Mouse (Mus musculus): Measurements from ENCODE around the gene Cdc6. TPM values are rescaled to one million over a fixed set of nuclear protein-coding genes. Genes with fewer than 3 reads are reported as not detected.

The Cdc6 gene
- polyA plus RNA-seq, 1 experiment from 2014 or later = 33.1 TPM

DNA sequence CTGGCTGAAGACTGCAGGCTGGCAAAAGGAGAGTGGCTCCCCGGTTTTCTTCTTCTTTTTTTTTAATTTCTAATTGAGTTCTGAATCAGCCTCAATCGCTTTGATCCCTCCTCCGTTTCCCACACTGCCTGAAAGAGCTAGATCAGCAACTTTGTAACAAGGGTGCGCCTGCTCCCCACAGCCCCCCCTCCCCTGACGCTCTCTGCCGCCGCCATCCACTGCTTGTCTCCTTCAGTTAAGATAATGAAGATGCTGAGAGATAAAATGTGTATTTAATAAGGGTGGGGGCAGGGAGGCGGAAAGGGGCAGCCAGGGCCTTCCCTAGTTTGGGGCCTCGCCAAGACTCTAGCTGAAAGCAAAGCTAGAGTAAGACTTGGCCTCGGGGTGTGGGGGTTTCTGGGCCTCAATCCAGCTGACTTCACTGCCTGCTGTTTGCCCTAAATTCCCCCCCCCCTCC, 17.7 kb downstream of the Cdc6 start:
- Histone ChIP-seq H3K36me3 (ENCODE audit: control insufficient read depth, insufficient read depth, low read length) (no peaks in the 10 kb centered on the region), H3K9ac (ENCODE audit: low read depth, low read length) (peak overlapping the region; percentile 23; the same call in 1 of the 2 replicates), H3K4me3 (ENCODE audit: low read depth, low read length) (no peak overlapping the region), H3K9me3 (ENCODE audit: control insufficient read depth, low read length) (no peaks in the 10 kb centered on the region), H3K4me1 (replicated peaks; ENCODE audit: control insufficient read depth, insufficient read depth, low read length) (peaks cover 32% of the 10 kb centered on the region), H3K27ac (ENCODE audit: low read depth, low read length) (peak overlapping the region; percentile 66), H3K27me3 (ENCODE audit: control insufficient read depth, insufficient read depth, low read length) (no peaks in the 10 kb centered on the region), H3K4me2 (replicated peaks; ENCODE audit: low read depth, low read length) (0 out of 2 replicates have a peak overlapping the region, but pooled peaks have one; percentile 21)
- WGBS = 6% methylated on average over 10 of the region's 10 CpGs
- ATAC-seq (ENCODE audit: low FRiP score) (peak; percentile 16; the same call in 1 of the 2 replicates), DNase-seq (ENCODE audit: low spot score) (peak; percentile 50)

DNA sequence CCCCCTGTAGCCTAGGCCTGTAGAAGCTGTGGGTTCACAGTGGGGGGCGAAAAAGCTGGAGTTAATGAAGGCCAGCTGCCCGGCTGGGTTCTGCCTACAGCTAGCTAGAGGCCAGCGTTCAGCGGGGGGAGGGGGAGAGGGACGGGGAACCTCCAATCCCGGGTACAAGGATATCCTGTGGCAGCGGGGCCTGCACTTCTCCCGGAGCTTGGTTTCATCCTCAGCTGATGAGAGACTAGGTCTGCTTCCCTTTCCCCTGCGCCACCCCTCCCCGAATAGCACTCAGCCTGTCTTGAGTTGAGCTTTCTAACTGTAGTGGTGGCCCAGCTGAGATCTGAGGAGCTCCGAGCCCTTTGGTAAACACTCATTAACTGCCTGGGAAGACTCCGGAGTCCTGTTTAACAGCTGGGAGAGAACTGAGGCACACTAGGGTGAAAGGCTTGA, 18.3 kb downstream of the Cdc6 start:
- Histone ChIP-seq H3K36me3 (ENCODE audit: control insufficient read depth, insufficient read depth, low read length) (no peaks in the 10 kb centered on the region), H3K9me3 (ENCODE audit: control insufficient read depth, low read length) (no peaks in the 10 kb centered on the region), H3K27ac (ENCODE audit: low read depth, low read length) (peak overlapping the region; percentile 66), H3K9ac (ENCODE audit: low read depth, low read length) (peak overlapping the region; percentile 23; the same call in 1 of the 2 replicates), H3K27me3 (ENCODE audit: control insufficient read depth, insufficient read depth, low read length) (no peaks in the 10 kb centered on the region), H3K4me2 (replicated peaks; ENCODE audit: low read depth, low read length) (no peak overlapping the region; the same call in 1 of the 2 replicates), H3K4me1 (replicated peaks; ENCODE audit: control insufficient read depth, insufficient read depth, low read length) (peaks cover 32% of the 10 kb centered on the region), H3K4me3 (ENCODE audit: low read depth, low read length) (no peak overlapping the region)
- DNase-seq (ENCODE audit: low spot score) (peak; percentile 82), ATAC-seq (ENCODE audit: low FRiP score) (peak; percentile 45; the same call in 1 of the 2 replicates)
- WGBS = 2% methylated on average over 12 of the region's 12 CpGs

DNA sequence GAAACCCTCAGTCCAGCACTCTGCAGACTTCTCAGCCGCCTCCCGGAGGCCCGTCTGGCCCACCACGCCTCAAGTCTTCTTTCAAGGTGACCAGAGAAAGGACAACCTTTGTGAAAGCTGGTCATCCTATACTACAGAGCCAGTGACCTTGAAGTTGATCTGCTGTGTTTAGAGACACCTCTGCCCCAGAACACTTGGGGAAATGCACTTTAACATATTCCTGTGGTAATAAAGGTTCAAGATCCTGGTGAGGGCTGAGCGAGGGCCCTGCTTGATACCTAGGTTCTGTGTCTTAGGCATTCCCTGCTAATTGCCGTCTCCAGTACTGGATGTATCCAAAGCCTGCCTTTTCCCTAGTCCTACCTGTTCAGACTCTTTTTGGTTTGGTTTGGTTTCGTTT, 19.0 kb downstream of the Cdc6 start:
- H3K27ac ChIP-seq (ENCODE audit: low read depth, low read length) = peak overlapping the region; percentile 66; the same call in 1 of the 2 replicates
- DNase-seq (ENCODE audit: low spot score) (no peak), ATAC-seq (ENCODE audit: low FRiP score) (no peak)
- 46% methylated on average over 7 of the region's 7 CpGs for WGBS
- H3K4me1 ChIP-seq (replicated peaks; ENCODE audit: control insufficient read depth, insufficient read depth, low read length) = peaks cover 32% of the 10 kb centered on the region
- no peak overlapping the region for H3K4me2 ChIP-seq (replicated peaks; ENCODE audit: low read depth, low read length)
- H3K4me3 ChIP-seq (ENCODE audit: low read depth, low read length) = no peak overlapping the region
- no peaks in the 10 kb centered on the region for H3K9me3 ChIP-seq (ENCODE audit: control insufficient read depth, low read length)
- H3K9ac ChIP-seq (ENCODE audit: low read depth, low read length) = no peak overlapping the region
- no peaks in the 10 kb centered on the region for H3K36me3 ChIP-seq (ENCODE audit: control insufficient read depth, insufficient read depth, low read length)
- H3K27me3 ChIP-seq (ENCODE audit: control insufficient read depth, insufficient read depth, low read length) = no peaks in the 10 kb centered on the region

DNA sequence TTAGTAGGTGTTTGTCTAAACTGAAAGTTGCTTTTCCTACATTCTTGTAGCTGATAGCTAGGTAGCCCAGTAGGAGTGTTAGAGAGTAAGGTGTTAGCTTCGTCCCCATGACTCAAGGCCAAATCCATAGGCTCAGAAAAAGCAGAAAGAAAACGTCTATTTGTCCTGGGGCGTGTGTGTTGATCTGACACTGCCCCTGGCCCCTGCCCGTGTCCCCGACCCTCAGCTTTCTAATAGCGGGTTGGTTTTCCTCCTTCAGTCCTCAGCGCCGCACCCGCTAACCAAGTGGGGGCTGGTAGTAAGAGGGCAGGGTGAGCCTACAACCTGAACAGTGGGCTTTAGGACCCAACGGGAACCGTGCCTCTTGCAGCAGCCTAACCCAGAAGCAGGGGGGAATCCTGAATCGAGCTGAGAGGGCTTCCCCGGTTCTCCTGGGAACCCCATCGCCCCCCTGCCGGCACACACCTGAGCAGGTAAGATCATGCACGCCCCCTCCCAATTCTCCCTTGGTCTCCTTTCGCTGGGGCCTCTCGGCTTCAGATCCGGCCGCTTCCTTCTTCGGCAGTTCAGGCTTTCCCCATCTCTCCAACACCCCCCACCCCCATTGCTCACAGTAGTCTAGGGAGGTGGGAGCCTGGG, 20.0 kb downstream of the Cdc6 start, which contains the start of gene Rara:
Gene Rara, plus strand, starts transcription at position 381 of the 639 bp plus-strand sequence.
- WGBS = 10% methylated on average over 21 of the region's 21 CpGs
- Histone ChIP-seq H3K36me3 (ENCODE audit: control insufficient read depth, insufficient read depth, low read length) (no peaks in the 10 kb centered on the region), H3K9ac (ENCODE audit: low read depth, low read length) (peak within 1 kb of the TSS; percentile 82), H3K9me3 (ENCODE audit: control insufficient read depth, low read length) (no peaks in the 10 kb centered on the region), H3K4me2 (replicated peaks; ENCODE audit: low read depth, low read length) (peak within 1 kb of the TSS; percentile 82), H3K4me1 (replicated peaks; ENCODE audit: control insufficient read depth, insufficient read depth, low read length) (peaks cover 41% of the 10 kb centered on the region), H3K27me3 (ENCODE audit: control insufficient read depth, insufficient read depth, low read length) (no peaks in the 10 kb centered on the region), H3K27ac (ENCODE audit: low read depth, low read length) (peak within 1 kb of the TSS; percentile 66; the same call in 1 of the 2 replicates), H3K4me3 (ENCODE audit: low read depth, low read length) (peak within 1 kb of the TSS; percentile 53)
- ATAC-seq (ENCODE audit: low FRiP score) = no peak
- DNase-seq (ENCODE audit: low spot score) = peak; percentile 73

DNA sequence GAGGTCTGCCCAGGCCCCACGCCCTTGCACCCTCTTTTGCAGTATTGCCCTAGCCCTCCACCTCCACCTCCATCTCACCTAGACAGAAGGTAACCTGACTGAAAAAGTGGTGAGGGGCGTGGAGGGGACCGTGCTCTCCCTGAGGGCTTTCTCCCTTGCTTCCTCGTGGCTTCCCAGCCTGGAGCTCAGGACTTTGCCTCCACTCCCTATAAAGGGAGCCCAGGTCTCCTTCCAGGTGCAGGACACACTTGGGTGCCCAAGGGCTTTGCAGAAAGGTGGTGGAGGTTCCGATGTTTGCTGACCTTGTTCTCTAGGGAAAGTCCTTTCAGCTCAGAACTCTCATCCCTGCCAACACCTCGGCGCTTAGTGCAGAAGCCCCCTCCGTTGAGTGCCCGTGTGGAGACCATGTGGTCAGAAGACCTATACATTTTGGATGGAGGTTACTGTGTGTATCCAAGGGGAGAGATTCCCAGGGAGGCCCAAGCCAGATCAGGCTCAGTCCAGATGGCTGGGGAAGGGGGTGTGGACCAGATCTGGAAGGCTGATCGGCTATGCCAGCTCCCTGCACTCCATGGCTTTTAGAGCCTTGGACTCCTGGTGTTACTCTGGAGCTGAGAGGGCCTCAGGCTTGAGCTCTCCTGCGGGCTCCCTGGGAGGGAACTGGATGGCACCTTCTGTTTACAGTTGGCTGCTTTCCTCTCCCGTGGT, 20.7 kb downstream of the Cdc6 start:
- Histone ChIP-seq H3K4me3 (ENCODE audit: low read depth, low read length) (peak overlapping the region; percentile 53), H3K27ac (ENCODE audit: low read depth, low read length) (peak overlapping the region; percentile 39; the same call in 1 of the 2 replicates), H3K27me3 (ENCODE audit: control insufficient read depth, insufficient read depth, low read length) (no peaks in the 10 kb centered on the region), H3K9me3 (ENCODE audit: control insufficient read depth, low read length) (no peaks in the 10 kb centered on the region), H3K4me1 (replicated peaks; ENCODE audit: control insufficient read depth, insufficient read depth, low read length) (peaks cover 46% of the 10 kb centered on the region), H3K36me3 (ENCODE audit: control insufficient read depth, insufficient read depth, low read length) (no peaks in the 10 kb centered on the region), H3K4me2 (replicated peaks; ENCODE audit: low read depth, low read length) (peak overlapping the region; percentile 82), H3K9ac (ENCODE audit: low read depth, low read length) (peak overlapping the region; percentile 82)
- WGBS = 8% methylated on average over 12 of the region's 12 CpGs
- DNase-seq (ENCODE audit: low spot score) (no peak), ATAC-seq (ENCODE audit: low FRiP score) (no peak)

DNA sequence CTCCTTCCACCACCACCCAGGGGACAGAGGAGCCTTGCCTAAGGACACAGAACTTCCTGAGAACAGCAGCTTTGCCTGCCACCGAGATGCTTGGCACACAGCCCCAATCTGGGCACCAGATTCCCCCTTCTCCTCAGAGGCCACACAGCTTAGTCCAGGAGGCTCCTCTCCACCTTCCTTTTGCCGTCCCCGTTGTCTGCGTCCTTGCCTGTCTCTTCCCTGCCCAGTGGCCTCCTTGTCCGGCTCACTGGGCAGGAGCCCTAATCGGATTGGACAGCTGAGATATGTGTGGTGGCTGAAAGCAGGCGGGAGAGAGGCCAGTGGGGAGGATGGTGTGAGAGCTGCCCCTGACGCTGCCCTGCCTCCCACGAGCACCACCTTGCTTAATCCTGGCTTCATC, 21.9 kb downstream of the Cdc6 start:
- peak; percentile 48 for DNase-seq (ENCODE audit: low spot score)
- Histone ChIP-seq H3K27me3 (ENCODE audit: control insufficient read depth, insufficient read depth, low read length) (no peaks in the 10 kb centered on the region), H3K4me3 (ENCODE audit: low read depth, low read length) (no peak overlapping the region), H3K4me2 (replicated peaks; ENCODE audit: low read depth, low read length) (peak overlapping the region; percentile 82), H3K36me3 (ENCODE audit: control insufficient read depth, insufficient read depth, low read length) (no peaks in the 10 kb centered on the region), H3K9ac (ENCODE audit: low read depth, low read length) (peak overlapping the region; percentile 17; the same call in 1 of the 2 replicates), H3K4me1 (replicated peaks; ENCODE audit: control insufficient read depth, insufficient read depth, low read length) (peaks cover 49% of the 10 kb centered on the region), H3K27ac (ENCODE audit: low read depth, low read length) (peak overlapping the region; percentile 52; the same call in 1 of the 2 replicates), H3K9me3 (ENCODE audit: control insufficient read depth, low read length) (no peaks in the 10 kb centered on the region)
- WGBS = 7% methylated on average over 9 of the region's 9 CpGs
- no peak for ATAC-seq (ENCODE audit: low FRiP score)

DNA sequence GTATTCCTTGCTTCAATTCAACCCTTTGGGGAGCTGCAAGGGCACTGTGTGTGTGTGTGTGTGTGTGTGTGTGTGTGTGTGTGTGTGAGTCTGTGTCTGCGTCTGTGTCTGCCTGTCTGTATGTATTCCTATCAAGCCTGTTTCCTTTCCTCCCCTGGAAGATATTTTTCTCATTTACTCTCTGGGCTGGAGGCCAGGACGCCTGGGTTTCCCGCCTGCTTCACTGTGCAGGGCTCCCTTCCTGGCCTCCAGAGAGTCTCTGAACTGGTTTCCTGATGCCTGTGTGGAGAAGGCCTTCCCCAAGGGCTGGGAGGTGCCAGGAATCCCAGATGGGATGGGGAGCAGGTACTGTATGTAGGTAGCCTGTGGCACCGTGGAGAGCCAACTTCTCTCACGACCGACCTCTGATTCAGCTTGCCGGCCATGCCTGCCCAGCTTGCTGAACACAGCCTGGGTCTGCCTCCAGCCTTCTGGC, 22.6 kb downstream of the Cdc6 start:
- Histone ChIP-seq H3K36me3 (ENCODE audit: control insufficient read depth, insufficient read depth, low read length) (no peaks in the 10 kb centered on the region), H3K4me3 (ENCODE audit: low read depth, low read length) (no peak overlapping the region), H3K4me1 (replicated peaks; ENCODE audit: control insufficient read depth, insufficient read depth, low read length) (peaks cover 46% of the 10 kb centered on the region), H3K9ac (ENCODE audit: low read depth, low read length) (no peak overlapping the region; the same call in 1 of the 2 replicates), H3K27ac (ENCODE audit: low read depth, low read length) (0 out of 2 replicates have a peak overlapping the region, but pooled peaks have one; percentile 52), H3K4me2 (replicated peaks; ENCODE audit: low read depth, low read length) (peak overlapping the region; percentile 82; the same call in 1 of the 2 replicates), H3K9me3 (ENCODE audit: control insufficient read depth, low read length) (no peaks in the 10 kb centered on the region), H3K27me3 (ENCODE audit: control insufficient read depth, insufficient read depth, low read length) (no peaks in the 10 kb centered on the region)
- 58% methylated on average over 7 of the region's 7 CpGs for WGBS
- no peak for DNase-seq (ENCODE audit: low spot score)
- ATAC-seq (ENCODE audit: low FRiP score) = no peak

DNA sequence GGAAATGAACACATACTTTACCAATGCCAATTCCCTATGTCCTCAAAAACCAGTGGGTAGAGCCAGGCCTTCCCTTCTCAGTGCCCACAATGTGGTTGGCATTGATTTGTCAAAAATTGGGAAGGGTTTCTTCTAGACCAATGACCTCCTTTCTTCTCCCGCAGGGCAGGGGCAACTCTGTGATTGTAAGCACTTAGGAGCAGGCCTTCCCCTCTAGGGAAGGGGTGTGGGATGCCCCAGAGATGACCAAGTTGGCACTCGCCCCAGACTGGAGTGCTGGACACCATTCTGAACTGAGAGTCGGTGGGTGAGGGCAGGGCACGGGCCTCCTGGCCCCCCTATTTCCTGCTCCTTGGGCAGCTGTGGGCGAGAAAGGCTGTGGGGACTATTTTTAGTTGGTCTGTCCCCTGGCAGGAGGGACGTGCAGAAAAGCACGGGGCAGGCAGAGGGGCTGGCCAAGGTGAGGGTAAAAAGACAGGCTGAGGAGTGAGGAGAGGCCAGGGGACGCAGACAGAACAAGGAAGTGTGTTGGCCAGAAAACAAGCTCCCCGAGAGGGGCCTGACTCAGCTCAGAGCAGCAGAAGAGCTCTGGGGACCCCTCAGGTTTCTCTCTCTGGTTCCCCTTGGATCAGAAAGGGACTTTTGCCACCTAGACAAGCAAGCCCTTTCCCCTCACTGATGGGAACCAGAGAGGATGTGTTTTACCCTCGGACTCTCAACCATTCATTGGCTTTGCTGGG, 23.3 kb downstream of the Cdc6 start:
- Histone ChIP-seq H3K27ac (ENCODE audit: low read depth, low read length) (0 out of 2 replicates have a peak overlapping the region, but pooled peaks have one; percentile 54), H3K36me3 (ENCODE audit: control insufficient read depth, insufficient read depth, low read length) (no peaks in the 10 kb centered on the region), H3K9ac (ENCODE audit: low read depth, low read length) (no peak overlapping the region), H3K27me3 (ENCODE audit: control insufficient read depth, insufficient read depth, low read length) (no peaks in the 10 kb centered on the region; the same call in 1 of the 2 replicates), H3K9me3 (ENCODE audit: control insufficient read depth, low read length) (no peaks in the 10 kb centered on the region), H3K4me2 (replicated peaks; ENCODE audit: low read depth, low read length) (0 out of 2 replicates have a peak overlapping the region, but pooled peaks have one; percentile 0), H3K4me3 (ENCODE audit: low read depth, low read length) (no peak overlapping the region), H3K4me1 (replicated peaks; ENCODE audit: control insufficient read depth, insufficient read depth, low read length) (peaks cover 40% of the 10 kb centered on the region)
- ATAC-seq (ENCODE audit: low FRiP score) = no peak
- WGBS = 49% methylated on average over 10 of the region's 10 CpGs
- DNase-seq (ENCODE audit: low spot score) = no peak

Measured in hindbrain, embryonic 11.5 days (tissue).